Mouse (Mus musculus) frontal cortex, postnatal 14 days (tissue): ENCODE measurements around the gene Alox12.
A peak's percentile ranks its signal among the peaks of the same experiment; 100 is the strongest.

ENCODE experiments used
- DNase-seq, 2 experiments: peaks; one replicate each; pipeline ENCODE4 v3.0.0; 2022; ENCODE audit warnings: low spot score in 2 of 2

Gene Alox12

DNA sequence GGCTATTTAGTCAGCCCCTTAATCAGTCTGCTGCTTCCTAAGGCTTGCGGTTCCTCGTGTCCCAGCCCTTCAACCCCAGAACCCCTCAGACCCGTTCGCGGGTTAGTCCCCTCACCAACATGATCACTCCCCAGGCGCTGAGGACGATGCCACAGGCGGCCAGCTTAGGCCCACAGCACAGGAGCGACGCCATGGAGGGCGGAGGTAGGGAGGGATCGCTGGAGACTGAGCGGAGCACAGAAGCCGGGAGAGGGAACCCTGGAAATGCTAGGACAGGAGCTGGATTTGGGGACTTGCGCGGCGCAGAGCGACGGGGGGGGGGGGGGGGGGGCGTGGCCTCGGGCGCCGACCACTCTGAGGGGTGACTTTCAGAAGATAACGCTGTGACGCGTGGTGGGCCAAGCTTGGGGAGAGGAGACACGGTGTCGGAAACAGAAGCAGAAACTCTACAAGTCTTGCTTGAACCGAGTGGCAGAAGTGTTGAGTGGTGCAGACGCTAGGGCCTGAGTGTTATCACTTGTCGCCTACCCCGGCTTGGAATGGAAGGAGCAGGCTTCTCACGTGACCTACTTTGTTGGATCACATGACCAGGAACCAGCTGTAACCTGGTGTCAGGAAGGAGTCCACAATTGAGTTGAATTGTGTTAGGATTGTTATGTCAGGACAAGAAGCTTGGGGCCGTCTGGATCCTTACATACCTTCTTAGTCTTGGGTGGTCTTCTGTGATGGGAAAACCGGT lies 15.4 kb downstream of the Alox12 start, which contains the start of the genes Gm21988 and Rnasek:
Gm21988 (minus strand) TSS at position 290 of the 739 bp plus-strand sequence.
Rnasek (minus strand) TSS at position 302 of the 739 bp plus-strand sequence.
- peak; percentile 80 to 84 for DNase-seq

DNA sequence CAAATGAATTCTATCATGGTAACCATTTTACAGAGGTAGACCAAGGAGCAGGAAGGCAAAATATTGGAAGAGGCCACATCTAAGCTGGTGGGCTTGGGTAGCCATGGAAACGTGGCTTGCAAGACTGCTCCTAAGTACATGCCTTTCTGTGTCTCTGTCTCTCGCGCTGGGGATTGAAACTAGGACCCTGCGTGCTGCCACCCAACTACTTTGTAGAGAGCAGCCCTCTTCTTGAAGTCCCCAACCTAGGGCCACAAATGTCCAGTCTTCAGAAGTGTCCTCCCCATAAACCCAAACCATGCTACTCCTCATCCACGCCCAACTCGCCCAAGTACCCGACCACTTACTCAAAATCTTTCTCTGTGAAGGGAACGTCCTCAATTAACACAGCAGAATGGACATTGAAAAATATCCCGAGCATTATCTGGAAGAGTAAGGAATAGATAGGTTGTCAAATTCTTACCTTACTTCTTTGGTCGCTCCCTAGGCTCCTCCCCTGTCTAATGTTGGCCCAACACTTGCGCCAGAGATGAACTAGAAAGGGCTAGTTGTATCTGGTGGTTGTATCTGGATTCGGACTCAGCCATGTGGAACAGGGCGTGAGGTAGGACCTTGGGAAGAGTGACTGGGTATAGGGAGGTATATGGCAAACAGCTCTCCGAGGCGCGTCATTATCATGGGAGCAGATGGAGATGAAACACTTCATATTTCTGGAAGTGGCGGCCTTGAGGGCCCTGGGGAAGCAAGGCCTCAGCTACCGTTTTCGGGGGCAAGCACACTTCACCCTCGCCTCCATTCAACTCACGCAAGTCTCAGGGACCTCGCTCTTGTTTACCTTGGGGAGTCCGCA lies 16.3 kb downstream of the Alox12 start:
- DNase-seq: no peak

DNA sequence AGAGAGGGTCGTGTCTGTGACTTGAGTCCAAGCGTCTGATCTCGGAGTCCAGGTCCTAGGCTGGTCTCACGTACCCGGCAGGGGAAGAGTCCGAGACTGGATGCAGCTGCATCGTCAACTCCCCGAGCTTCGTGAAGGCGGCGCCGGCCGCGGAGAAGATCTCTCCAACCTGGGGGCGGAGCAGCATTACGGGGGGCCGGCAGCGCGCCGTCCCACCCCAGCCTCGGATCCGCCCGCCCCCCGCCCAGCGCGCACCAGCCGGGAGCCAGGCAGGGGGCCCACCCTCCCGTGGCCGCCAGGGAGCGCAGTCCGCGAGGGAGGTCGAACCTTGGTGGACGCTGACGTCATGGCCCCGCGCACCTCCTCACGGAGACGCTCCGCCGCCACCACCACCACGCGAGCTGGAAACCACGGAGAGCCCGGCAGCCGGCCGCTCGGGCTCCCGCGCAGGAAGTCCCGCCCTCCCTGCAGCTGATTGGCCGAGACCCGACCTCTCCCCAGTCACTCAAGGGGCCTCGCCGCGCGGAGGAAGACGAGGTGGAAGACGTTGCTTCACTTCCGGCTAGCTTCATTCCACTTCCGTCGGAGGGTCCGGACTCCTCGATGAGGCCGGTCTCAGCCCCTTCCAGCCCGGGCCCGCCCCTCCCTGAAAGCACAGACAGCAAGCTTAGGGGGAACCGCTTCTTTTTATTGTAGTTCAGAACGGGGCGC lies 17.5 kb downstream of the Alox12 start, which contains the start of gene 0610010K14Rik:
0610010K14Rik (minus strand) TSS at position 458 of the 711 bp plus-strand sequence.
- peak; percentile 95 to 96 for DNase-seq

DNA sequence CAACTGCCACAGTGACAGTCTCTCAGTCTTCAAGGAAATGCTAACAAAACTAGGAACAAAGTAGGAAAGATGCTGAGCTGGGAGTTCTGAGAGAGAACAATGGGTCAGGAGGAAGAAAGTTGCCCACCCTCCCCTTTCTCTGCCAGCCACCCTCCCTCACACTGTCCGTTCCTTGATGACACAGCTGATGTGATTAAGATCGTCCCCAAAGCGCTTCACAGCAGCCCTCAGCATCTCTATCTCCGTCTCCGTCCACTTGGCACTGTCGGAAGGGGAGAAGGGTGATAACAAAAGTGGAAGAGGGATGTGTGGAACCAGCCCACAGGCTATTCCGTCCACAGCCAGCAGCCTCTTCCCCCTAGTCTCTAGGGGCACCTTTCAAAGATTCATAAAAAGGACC lies 18.4 kb downstream of the Alox12 start:
- no peak for DNase-seq

DNA sequence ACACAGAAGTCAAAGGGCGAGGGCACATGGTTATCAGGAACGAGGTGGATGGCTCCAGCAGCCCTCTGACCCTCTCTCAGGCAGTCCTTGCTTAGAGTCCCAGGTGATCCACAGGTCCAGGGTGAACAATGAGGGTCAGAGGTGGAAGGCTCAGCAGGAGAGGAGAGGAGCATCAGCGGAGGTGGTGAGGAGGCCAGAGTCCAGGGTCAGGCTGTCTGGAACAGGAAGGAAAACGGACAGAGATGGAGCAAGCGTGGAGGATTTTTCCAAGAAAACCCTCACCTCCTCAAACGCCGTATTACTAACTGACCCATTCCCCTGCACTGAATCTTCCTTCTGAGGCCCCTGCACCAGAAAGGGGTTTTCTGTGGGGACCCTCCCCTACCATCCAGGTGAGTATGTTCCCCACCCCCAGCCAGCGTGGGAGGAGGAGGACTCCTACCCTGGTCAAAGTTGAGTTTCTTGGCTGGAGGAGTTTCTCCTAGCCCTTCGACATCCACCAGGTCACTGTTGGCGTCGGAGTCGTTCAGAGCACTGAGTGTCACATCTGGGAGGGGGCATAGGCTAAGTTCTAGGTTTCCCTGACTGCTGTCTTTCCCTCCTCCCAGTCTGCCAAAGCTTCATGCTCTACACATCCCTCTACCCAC lies 19.8 kb downstream of the Alox12 start:
- no peak for DNase-seq

DNA sequence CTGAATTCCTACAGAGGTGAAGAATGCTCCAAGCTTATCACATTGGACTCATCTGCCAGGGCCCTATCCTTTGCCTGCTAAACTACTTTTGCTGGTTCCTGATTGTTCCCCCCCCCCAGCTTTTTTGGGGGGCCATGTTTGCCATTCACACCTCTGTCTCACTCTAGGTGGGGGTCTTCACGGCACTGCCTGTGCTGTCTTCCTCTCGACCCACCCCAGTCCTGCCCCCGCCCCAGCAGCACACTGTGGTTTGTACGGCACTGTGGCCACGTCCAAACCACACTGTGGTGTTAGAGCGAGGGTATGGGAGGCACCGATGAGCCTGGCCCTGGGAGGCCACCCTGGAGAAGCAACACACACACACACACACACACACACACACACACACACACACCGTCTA lies 20.7 kb downstream of the Alox12 start:
- DNase-seq: no peak

DNA sequence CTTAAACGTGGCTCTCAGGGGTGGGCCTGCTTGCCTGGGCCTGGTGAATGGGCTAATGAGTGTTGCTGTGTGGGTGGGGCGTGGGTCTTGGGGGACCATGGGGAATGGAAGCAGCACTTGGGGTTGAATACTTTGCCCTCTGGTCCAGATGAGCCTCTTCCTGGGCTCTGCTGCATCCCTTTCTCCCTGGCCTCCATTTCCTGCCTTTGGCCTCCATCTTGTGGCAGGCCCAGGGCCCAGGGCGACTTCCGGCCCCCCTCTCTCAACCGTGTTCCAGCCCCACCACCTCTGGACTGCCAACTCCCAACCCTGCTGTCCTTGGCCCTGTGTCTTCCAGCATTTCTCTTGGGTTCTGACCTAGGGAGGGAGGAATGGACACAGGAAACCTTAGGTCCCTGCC lies 21.1 kb downstream of the Alox12 start:
- DNase-seq: no peak

DNA sequence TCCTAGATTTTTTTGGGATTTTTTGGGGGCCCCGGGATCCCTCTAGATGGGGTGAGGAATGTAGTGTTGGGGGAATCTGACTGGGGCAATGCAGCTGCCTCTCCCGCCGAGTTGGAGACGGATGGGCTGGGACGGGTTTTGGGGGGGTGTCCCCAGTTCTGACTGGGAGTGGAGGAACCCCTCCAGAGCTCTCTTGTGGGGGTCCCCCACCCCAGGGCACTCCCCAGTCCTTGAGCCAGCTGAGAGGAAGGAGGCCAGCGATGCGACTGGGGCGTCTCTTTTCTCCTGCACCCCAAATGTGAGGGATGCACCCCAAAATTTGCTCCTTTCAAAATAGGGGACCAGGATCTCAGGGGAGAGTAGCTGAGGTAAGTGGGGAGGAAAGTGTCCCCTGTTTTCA lies 22.1 kb downstream of the Alox12 start:
- DNase-seq: no peak

DNA sequence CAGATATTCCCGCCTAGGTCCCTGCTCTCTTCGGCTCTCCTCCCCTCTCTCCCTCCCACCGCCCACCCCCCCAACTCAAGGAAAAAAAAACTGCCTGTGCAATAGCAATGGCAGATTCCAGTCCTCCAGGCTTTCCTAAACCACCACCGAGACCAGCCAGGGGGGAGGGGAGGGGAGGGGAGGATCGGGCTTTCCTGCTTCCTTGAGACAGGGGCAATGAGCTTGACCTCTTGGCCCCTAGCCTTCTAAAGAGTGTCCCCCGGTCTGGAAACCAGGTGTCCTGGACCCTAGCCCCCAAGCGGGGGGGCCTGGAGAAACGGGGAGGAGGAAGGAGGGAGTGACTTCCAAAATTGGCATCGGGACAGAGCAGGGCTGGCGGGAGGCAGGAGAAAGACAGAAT lies 22.6 kb downstream of the Alox12 start:
- DNase-seq: peak; percentile 41 to 45

DNA sequence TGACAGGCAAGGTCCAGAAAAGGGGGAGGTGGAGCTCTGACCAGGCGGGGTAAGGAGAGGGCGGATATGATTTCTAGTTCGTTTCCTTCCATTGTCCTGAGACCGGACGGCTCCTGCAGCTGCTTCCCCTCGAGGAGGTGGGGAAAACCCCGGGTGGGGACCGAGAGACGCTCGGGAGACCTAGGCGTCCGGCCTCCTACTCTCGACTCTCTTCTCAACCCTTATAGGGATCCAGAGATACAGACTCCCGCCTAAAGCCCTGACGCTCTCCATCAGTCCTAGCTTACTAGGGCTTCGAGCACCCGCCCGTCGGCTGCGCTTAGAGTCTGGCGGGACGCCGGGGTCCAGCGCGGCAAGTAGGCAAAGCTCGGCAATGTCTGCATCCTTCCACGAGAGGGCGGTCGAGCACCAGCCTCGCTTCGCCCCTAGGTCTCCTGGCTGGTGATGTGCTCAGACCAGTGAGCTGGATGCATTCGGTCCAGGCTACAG lies 24.9 kb downstream of the Alox12 start:
- DNase-seq: peak; percentile 52 to 72

DNA sequence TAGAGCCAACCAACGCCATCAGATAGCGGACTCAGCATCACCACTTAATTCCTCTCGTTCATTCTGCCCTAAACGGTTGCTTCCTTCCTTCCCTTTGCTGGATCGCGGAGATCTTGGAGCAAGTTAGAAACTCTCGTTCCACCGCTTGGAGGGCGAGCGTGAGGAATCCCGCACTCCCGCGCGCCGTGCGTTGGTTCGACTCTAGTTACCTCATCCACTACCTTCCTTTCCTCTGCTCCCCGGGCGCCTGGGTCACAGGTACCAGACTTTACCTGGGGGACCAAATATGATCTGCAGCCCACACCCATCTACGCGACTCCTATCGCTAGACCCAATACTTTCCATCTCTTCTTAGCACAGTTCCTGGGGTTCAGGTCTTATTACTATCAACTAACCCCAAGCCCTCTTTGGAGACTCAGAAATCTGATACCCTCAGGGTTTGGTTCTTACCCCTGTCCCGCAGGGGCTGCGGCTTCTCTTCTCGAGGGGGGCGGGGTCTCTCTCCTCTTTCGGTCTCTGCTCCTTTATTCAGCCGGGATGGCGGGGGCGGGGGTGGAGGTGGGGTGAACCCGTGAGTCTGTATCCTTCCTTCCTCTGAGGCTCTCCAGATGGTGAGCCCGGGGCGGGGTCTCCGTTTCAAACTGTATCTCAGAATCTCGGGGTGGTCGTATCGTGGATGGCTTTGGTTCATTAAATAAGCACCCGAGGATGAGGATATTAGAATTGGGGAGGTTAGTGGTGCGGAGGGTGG lies 25.7 kb downstream of the Alox12 start, which contains the start of gene Bcl6b:
Bcl6b (minus strand) TSS at position 539 of the 751 bp plus-strand sequence.
- no peak for DNase-seq

DNA sequence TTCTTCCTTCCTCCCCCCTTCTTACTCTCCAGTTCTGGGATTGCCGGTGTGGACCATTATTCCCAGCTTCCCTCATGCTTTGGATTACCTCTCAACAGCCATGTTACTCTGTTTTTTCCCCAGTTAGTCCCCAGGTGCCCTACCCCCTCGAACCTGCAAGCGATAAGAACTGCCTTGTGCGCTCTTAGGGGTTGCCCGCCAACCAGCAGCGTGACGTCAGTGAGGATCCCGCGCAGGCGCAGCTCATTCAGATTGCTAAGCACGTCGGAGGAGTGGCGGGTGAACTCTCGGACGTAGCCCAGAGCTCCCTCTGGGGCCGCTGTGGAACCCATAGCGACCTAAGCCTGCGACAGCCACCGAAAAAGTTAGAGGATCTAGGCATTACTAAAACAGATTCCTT lies 26.3 kb downstream of the Alox12 start:
- DNase-seq: peak; percentile 68

DNA sequence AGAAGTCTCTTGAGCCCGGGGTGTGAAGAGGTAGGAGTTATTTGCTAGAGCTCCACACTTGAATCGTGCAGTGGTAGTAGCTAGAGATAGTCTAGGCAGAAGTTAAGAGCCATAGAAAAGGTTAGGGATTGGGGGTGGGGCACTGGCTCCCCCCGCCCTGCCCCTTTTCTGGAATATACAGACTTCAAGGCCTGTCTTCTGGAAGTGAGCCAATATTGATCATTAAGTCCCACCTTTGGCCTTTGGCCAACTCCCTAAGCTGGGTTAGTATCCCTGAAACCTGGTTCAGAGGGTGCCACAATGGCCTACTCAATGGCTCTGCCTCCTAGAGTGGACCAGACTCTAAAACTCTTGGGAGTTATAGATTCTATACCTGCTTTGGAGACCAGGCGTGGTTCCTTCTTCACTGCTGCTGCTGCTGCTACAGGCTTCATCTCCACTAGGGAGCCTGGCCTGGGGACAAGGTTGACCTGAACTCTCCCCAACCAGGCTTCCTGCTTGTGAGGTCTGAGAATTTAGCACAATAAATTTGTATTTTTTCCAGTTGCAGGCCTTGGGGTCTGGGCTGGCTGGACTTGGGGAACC lies 27.4 kb downstream of the Alox12 start:
- DNase-seq: no peak

DNA sequence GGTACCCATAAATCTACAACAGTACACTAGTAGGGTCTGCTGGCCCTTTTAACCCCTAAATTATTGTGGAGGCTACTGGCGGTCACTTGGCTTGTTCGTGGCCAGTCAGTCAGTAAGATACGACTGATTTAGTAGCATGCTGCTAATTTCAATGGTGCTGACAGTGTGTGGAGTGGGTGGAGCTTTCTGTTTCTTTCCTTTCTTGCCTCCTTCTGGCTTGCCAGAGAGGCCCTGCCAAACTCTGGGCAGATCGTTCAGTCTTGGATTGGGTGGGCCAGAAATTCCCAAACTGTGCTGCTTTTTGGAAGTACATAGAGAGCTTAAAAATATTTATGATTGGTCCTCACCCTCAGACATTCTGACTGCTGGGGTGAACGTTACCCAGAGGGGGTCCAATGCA lies 28.0 kb downstream of the Alox12 start:
- DNase-seq: peak; percentile 39 to 46

DNA sequence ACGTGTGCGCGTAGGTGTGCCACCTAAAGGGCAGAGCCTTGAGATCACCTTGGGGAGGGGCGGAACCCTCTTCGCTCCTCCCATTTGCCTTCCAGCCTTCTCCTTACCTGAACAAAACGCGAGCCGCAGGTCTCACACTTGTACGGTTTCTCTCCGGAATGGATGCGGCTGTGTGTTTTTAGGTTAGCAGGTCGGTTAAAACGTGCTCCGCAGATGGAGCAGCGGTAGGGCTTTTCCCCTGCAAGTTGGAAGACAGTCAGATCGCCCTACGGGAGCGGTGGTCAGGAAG lies 28.6 kb downstream of the Alox12 start:
- DNase-seq: no peak

DNA sequence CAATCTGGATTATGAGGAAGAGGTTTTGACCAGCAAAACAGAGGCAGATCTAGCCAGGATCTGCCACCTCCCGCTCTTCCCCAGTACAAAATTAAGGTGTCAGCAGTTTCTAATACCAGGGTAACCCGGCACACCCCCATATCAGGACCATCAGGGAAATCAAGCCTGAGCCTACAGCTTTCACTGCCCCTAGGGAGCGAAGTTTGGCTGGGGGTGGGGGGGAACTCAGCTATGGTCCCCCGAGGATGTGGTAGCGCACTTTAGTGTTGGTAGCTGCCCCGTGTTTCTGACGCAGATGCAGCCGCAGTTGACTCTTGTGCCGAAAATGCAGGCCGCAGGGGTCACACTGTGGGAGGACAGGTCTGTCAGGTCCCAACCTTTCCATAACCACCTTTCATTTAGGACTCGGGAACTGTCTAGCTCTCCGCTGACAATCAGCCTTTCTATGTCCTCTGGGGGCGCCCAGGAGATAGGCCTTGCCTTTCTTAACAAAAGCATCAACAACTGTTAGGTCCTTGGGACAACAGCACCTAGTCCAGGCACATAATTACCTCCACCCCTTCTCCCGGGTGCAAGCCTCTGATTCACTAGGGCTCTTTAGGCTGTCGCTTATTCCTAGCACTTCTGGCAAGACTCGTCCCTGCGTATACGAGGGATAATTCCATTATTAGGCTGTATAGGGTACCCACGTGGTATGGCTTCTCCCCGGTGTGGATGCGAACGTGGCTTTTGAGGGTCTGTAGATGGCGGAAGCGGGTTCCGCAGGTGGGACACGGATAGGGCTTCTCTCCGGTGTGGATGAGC lies 29.2 kb downstream of the Alox12 start:
- DNase-seq: no peak

DNA sequence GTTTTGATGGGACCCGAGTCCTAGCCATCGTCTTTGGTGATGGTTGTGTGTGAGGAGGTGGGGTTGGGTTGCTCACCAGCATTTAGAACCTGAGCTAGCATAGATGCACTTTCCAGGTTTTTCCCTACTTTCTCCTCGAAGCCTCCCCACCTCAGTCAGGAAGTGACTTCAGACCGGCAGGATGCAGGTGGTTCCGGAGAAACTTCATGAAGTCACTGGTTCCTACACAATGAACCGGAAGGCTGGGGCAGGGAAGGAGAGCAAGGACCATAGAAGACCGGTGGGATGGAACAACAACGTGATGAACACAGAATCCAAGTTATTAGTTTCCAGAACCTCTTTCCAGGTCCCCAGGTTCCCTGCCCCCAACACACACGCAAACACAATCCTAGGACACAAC lies 31.4 kb downstream of the Alox12 start:
- no peak for DNase-seq

DNA sequence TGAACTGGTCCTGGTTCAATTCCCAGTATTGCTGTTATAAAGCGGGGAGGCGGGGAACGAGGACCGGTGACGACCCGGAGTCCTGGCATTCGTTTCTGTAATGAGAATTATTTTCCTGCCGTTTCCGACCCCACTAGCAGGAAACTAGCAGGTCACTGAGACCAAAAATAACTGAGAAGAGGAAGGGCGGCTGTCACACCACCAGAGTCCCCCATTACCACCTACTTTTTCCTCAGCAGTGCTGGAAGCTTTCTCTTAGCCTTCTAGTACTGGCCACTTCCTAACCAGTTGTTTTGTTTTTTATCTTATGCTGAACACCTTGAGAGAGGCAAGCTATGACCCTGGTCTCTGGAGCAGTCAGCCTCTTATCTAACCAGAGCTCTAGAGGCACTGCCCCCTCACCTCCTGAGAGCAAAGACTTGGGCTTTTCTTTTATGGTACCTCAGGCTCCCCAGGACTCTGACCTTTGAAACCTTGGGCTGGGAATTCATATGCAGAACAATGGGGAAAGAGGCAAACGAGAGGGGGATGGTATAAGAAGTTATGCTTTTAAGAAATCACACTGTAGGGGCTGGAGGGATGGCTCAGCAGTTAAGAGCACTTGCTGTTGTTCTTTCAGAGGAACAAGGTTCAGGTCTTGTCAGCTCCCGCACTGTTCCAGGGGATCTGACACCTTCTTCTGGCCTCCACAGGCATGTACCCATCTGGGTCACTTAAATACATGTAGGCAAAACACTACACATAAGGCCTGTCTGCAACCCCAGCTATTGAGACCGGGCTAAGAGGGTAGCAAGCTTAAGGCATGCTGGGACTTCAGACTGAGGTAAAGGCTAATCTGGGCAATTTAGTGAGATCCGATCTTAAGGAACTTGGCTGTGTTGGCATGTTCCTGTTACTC lies 33.3 kb downstream of the Alox12 start:
- no peak for DNase-seq
